In genomic region chr10:94514506-94515178, GRCm38 (mm10) we compare ENCODE assay signal across 8 mouse cellular contexts.
DNase-seq lines count a peak whose midpoint lies in the region; ATAC-seq and TF ChIP-seq lines count a peak whose summit lies in the region.

No protein-coding gene starts in this region.

- DNase-seq in Patski (ENCODE audit: low read depth, low spot score) = no peak
- peak; percentile 69 to 76 for DNase-seq in cerebellum, postnatal 10 days
- peak; percentile 92 for DNase-seq in gastrocnemius, adult 2 months
- peak; percentile 45 for DNase-seq in left cerebral cortex, adult 11 months (ENCODE audit: low spot score)
- DNase-seq in lung, postnatal 36 days = peak; percentile 79
- DNase-seq in right cerebral cortex, postnatal 10 days (ENCODE audit: low spot score in 2 of 2) = peak; percentile 58 to 72
- DNase-seq in urinary bladder, postnatal 25 days (ENCODE audit: low spot score) = peak; percentile 74

- POLR2A ChIA-PET in Patski (lab: Charles Lee) = interaction anchor here (5.7 kb wide), 1 partner anchor 31 kb away, joined by 28 read pairs; no protein-coding TSS in a partner anchor

- H3K4me3 ChIP-seq in gastrocnemius, adult 2 months = peak overlapping the region; percentile 99
- H3K4me3 ChIP-seq in hindbrain, embryonic 15.5 days = peak overlapping the region; percentile 70

- no peaks in the 10 kb centered on the region for H3K36me3 ChIP-seq in hindbrain, embryonic 15.5 days

- TF ChIP-seq CTCF in Patski (IDR thresholded peaks at IDR 0.05) = no peak
- TF ChIP-seq CTCF in gastrocnemius, adult 2 months (IDR thresholded peaks at IDR 0.05) = no peak

- intact Hi-C loops in gastrocnemius, adult 2 months (cut with DNase I) = loop anchor here (2.0 to 5.0 kb wide), 6 partner anchors 26 to 106 kb away; no protein-coding TSS in a partner anchor

- under 1% methylated on average over 51 of the region's 71 CpGs for WGBS in hindbrain, embryonic 15.5 days

- peak; percentile 82 for ATAC-seq in Patski
- peak; percentile 87 for ATAC-seq in hindbrain, embryonic 15.5 days (ENCODE audit: low FRiP score, low read depth)

- CTCF ChIA-PET in Patski (lab: Charles Lee) = interaction anchor here (0.9 to 1.5 kb wide), 4 partner anchors 9 to 95 kb away, joined by 3 to 4 read pairs (median 3); no protein-coding TSS in a partner anchor

- peak overlapping the region; percentile 99 for H3K27ac ChIP-seq in gastrocnemius, adult 2 months
- H3K27ac ChIP-seq in hindbrain, embryonic 15.5 days (replicated peaks) = peak overlapping the region; percentile 76

- peaks cover 28% of the 10 kb centered on the region for H3K4me1 ChIP-seq in hindbrain, embryonic 15.5 days (replicated peaks)

- H3K9ac ChIP-seq in hindbrain, embryonic 15.5 days = peak overlapping the region; percentile 72

- no peaks in the 10 kb centered on the region for H3K9me3 ChIP-seq in hindbrain, embryonic 15.5 days

- in situ Hi-C loops in Patski (cut with MboI; ENCODE audit: low pct_unique_long_range_greater_than_20kb) = loop anchor here (10.0 kb wide), 1 partner anchor 90 kb away; no protein-coding TSS in a partner anchor

- no peaks in the 10 kb centered on the region for H3K27me3 ChIP-seq in Patski
- peaks cover 5% of the 10 kb centered on the region; the same call in 1 of the 2 replicates for H3K27me3 ChIP-seq in hindbrain, embryonic 15.5 days

- H3K4me2 ChIP-seq in hindbrain, embryonic 15.5 days = peak overlapping the region; percentile 66
